Mouse (Mus musculus): ENCODE measurements around the gene Galnt2.

DNA sequence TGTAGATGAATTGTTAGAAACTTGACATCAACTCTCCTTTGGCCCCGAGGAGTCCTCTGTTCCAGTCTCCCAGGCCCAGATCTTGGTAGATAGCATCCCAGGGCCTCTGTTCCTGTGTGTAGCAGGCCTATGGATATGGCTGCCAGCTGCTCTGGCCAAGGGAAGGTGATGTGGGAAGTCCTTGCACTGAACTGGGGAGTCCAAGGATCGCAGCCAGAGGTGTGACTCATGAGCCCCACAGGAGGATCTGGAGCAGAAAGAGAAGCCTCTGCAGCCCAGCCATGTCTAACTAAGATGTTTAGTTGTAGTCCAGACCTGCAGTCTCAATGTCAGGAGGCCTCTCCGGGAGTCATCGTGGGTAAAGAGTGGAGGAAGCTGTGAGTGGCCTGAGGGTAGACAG is 70.3 kb downstream of the Galnt2 start:
- TF ChIP-seq CTCF (IDR thresholded peaks at IDR 0.05; ENCODE audit: low read depth): no peak
- TF ChIP-seq EP300 (IDR thresholded peaks at IDR 0.05; ENCODE audit: low read depth): no peak

All from heart, postnatal 0 days (tissue).